ENCODE assay signal across 20 mouse cellular contexts in the genomic region with DNA sequence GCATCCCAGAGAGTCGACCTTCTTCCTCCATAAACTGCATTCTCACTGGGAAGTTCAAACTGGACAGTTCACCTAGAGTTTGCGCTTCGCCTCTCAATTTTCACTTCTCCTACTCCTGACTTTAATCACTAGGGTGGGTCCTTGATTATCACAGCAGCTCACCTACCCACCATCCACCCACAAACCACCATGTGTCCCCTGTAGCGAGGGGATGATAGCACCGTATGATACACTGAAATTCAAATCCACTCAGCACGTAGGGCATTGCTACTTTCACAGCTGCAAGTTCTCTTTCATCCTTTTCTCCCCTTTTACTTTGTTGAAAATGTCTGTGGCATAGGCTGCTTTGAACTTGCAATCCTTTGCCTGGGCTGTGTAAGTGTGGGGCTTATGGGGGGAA.
"Had no signal": no experiment of that assay in that cellular context is flagged by ENCODE, and none has a peak within 500 bp of the region (broad histone marks: within the 10 kb centered on the region; RNA-seq: fewer than 3 reads in every experiment).

No protein-coding gene starts in this region.

- ATAC-seq: midbrain, embryonic 16.5 days had no signal

- DNase-seq: lung, adult 18-20 months; lung, embryonic 14.5 days; lung, postnatal 10 days; lung, postnatal 4 days; midbrain, embryonic 14.5 days; retina, postnatal 1 day; right cerebral cortex, adult 18-20 months; right cerebral cortex, postnatal 25 days; right cerebral cortex, postnatal 4 days; spleen, adult 18-20 months; thymus, adult 18-20 months; thymus, postnatal 14 days; thymus, postnatal 36 days had no signal

- H3K4me3 ChIP-seq: megakaryocyte, embryonic 14.5 days; midbrain, embryonic 10.5 days; midbrain, embryonic 12.5 days; myocyte; neural tube, embryonic 13.5 days; neural tube, embryonic 15.5 days had no signal

- H3K27ac ChIP-seq: midbrain, embryonic 10.5 days; midbrain, embryonic 12.5 days; neural tube, embryonic 13.5 days; neural tube, embryonic 15.5 days had no signal
